Mouse (Mus musculus) gastrocnemius, postnatal 14 days (tissue): Measurements from ENCODE around the gene Flna. TPM values are rescaled to one million over a fixed set of nuclear protein-coding genes. Genes with fewer than 3 reads are reported as not detected.
"Not testable (repeated sequence)": the region's sequence is repeated elsewhere in the genome, so short reads cannot be mapped to it uniquely, and the experiment has no call there.

Source experiments
- DNase-seq: peaks from one replicate; pipeline ENCODE4 v3.0.0; 2021; ENCODE audit warnings: mixed read lengths
- intact Hi-C: fragments of 180-260 bp; cut with DNase I; formaldehyde crosslinking; loops from one replicate; pipeline ENCODE4 v1.15.1; 2025; ENCODE audit warnings: low total_unique reads
- total RNA-seq, 2 experiments: library from RNA; stranded (reverse); gene quantifications; 2 replicates each; pipeline ENCODE4 v1.2.3; 2021

The Flna gene
- total RNA-seq, 2 experiments from 2014 or later, result 78.1 to 92.7 TPM

DNA sequence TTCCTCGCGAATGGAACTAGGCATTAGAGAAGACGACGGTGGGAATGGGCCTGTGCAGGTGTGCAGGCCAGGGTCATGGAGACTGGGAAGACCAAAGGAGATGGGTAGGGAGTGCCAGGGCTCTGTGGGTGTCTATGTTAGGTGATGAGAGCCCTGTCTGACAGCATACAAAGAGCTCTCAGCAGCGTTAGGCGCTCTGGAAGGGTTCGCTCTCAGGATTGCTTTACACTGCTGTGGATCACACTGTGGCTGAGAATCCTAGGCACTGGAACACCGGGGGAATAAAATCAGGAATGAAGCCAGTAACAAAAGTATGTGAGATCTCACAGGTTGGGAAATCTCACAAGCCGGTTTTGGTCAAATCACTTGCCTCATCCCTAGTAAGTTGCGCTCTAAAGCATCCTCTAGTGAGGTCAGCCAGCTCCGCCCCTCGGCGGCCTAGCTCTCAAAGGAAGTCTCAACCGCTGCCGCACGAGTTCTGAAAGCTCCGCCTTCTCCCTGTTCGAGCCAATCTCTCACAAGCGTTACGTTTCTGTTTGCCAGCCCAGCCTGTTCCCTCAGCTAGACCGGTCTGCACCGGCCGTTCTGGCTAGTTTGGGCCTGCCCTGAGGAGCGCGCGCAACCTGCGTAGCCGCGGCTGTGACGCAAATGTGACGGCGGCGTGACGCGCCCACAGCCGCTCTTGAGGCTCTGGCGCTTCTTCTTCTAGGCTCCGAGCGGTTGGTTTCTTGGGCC, 4.7 kb upstream of the Flna start, which contains the start of gene Emd:
TSS of gene Emd (plus strand) at position 535 of the 735 bp plus-strand sequence.
- intact Hi-C loops, result loop anchor here (5.0 kb wide), 1 partner anchor 158 kb away; no protein-coding TSS in a partner anchor
- DNase-seq, result peak; percentile 84

DNA sequence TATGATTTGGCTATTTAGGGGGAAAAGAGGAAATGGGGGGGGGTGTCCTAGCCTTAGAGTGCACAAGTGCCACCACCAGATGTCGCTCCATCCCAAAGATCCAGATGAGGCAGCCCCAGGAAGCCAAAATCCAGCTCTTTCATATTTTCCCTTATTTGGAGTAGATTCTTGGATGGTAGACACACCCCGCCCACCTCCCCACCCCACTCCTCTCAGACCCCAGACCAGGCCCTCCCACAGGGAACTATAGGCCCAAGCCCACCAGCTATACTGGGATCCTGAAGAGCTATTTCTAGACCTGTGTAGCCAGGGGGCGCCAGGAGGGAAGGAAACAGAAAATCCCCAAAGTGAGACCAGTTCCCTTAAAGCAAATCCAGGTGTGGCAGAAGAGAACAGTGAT, 969 bp downstream of the Flna start:
- DNase-seq, result peak; percentile 53
- intact Hi-C loops, result no loop called here

DNA sequence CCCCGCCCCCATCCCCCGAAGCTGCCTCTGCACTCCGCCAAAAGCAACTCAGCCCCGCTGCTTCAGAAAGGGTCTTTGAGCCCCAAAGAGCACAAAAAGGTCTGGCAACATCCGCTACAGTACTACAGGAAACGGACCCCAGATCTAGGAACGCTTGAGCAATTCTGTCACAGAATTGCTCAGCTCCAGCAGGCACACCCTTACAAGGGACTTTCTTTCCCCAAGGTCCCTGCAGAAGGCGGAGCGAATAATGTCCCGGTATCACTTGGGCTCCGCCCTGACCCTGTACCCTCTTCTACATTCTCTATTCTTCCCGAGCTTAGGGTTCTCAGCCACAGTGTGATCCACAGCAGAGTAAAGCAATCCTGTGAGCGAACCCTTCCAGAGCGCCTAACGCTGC, 2.9 kb downstream of the Flna start:
- DNase-seq, result no peak
- intact Hi-C loops, result no loop called here

DNA sequence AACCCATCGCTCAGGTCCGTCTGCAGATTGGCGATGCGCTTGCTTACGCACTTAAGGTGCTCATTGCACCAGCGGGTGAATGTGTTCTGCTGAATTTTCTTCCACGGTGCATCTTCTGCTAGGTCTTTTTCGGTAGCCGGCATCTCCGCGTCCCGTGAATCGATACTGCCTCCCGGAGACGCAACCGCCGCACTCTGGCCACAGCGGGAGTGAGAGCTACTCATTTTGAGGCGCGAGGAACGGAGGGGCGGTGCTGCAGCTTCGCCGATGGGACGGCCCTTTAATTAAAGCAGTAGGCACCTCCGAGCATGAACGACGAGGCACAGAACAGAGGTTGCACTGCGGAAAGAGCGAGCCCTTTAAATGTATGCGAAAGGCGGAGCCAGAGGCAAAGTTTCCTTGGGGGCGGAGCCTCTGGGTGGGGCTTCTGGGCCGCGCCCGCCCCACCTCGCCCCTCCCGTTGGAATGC, 3.4 kb downstream of the Flna start:
- intact Hi-C loops, result no loop called here
- peak; percentile 83 for DNase-seq

DNA sequence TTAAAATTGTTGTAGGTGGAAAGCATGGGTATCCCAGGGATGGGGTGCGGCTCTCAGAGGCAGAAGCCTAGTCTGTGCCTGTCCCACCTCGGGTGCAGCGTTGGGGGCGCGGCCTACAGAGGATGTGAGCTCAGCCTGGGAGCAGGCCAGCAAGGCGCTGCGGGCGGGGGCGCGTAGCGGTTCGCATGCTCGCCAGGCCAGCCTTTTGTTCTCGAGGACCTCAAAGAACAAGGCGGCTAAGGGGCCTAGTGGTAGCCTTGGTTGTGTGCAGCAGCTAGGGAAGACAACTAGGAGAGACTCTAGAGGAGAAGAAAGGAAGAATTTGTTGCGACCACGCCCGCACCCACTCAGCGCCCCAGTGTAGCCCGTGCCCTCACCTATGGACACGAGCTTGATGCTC, 3.9 kb downstream of the Flna start:
- peak; percentile 86 for DNase-seq
- intact Hi-C loops, result no loop called here

DNA sequence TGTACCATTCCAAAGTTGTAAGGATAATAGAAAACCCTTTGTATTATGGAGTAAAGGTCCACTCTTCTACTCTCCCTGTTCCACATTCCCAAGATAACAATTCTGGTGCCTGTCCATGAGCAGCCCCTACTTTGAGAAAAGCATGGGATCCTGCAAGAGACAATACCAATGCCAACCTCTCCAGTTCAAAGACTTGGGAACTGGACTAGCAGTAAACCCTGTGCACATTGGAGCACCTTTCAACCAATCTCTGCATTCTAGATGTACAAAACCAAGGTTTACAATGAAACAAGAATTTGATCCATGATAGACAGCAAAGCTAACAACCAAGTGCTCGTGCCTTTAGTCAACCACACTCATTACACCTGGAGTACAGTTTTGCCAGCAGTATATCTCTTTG, 4.5 kb downstream of the Flna start:
- intact Hi-C loops, result no loop called here
- no peak for DNase-seq

DNA sequence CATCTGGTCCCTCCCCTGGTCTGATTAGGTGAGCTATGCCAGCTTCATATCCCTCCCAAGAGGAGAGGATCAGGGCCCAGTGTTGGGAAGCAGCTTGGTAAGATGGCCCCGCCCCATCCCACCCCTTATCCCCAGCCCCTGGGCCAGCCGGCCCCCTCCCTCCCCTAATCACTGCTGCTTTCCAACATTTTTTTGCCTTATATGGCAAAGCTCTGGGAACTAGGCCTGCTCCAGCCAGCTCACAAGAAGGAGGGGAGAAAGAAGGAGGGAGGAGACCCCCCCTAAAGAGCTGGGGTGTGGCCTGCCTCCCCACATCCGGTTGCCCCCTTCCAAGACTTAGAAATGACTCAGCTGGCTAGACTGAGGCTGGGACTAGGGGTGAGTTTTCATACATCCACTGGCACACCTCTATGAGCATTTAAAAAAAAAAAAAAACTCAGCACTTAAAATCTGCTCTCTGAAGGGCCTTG, 5.0 kb downstream of the Flna start:
- DNase-seq, result peak; percentile 57
- intact Hi-C loops, result no loop called here

DNA sequence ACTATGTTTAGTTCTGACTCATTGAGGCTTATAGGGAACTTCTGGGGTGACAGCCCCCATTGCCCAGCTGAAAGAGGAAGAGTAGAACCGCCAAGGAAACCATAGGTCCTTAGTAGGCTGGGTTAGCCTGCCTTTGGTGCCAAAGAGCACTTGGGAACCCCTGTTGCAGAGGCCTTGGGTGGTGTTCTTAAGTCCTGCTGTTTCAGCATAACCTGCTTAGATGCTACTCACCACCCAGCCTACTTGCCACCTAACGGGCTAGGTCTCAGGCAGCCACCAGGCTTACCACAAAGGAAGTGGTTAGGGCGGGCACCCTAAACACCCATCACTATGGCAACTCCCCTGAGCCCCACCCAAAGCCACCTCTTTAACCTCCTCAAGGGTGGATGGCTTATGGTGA, 5.8 kb downstream of the Flna start:
- intact Hi-C loops, result no loop called here
- no peak for DNase-seq

DNA sequence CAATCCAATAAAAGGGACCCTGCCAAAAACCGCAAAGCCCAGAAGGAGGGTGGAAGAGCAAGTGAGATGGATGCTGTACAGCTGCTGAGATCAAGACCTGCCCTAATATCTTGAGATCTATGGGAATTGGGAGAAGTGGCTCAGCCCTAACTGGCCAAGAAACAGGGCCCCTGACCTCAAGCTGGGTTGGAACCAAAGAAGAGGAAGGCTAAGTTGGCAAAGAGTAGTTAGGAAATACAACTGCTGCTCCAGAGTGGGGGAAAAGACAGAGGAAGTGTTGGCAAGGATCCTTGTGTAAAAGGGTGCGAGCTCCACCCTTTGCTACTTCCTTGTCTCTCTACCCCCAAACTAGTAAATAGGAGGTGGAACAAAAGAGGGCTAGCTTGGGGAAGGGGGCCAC, 6.2 kb downstream of the Flna start:
- no peak for DNase-seq
- intact Hi-C loops, result no loop called here

DNA sequence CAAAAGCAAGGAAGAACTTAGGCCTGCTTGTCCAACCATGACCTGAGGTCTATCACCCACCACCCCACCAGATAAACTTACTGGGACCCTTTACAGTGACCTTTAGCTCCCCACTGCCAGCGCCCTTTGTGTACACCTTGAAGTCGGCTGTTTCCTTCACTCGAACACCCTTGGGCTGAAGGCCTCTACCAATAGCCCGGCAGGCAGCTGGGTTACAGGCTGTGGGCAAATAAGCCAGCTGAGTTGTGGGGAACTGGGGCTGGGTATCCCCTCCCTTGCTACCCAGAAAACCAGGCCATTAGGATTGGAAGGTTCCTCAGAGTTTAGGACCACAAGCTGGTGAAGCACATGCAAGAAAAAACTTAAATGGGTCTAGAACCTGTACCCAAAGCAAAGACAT, 9.3 kb downstream of the Flna start:
- no peak for DNase-seq
- intact Hi-C loops, result no loop called here

DNA sequence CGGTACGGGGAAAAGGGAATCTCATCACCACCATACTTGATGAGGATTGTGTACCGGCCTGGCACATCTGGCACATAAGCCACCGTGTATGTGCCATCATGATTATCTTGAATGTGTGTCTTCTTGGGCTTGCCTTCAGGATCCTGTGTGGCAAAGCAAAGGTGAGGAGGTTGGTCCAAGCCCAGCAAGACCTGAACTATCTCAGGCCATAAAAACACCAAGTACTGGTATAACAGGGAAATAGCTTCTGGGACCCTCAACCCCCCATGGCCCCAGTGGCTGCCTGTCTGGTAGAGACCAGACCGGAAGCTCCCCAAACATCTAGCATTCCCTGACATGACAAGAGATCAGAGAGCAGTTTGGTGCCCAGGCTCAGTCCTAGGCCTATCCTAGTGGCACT, 16.4 kb downstream of the Flna start:
- DNase-seq, result no peak
- intact Hi-C loops, result no loop called here

DNA sequence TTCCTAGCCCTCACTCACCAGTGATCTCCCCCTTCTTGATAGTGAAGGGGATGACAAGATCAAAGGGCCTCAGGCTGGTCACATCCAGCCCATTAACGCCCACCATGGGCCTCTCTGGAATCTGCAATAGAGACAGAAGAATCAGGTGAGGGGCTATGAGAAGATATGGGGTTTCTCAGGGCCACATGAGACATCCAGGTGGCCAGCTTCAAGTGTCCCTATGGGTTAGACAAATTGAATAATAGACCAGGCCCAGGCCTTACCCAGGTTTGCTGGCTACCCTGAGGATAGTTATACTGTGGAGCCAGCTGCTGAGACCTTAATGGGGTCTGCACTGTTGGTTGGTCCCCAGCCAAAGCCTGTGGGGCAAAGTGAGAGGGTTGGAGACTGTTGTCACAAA, 19.6 kb downstream of the Flna start:
- no peak for DNase-seq
- intact Hi-C loops, result no loop called here

DNA sequence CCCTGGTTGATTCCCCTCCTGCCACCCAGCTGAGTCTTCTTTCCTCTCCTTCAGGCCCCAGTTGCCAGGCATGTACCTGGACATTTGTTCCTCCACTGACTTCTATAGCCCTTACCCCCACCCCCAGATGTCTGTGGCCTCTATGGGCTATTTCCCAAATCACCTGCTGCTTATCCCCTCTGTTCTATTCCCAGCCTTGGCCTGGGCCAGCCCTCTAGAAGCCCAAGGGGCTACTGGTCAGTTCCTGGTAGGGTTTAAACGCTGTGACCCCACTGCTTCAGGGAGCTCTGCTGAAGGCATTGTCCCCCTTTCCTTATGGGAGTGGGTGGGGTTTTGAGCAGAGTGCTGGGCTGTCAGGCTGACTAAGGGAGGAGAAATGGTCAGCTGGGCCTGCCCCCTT, 29.5 kb downstream of the Flna start:
- DNase-seq, intact Hi-C loops: not testable (repeated sequence)

DNA sequence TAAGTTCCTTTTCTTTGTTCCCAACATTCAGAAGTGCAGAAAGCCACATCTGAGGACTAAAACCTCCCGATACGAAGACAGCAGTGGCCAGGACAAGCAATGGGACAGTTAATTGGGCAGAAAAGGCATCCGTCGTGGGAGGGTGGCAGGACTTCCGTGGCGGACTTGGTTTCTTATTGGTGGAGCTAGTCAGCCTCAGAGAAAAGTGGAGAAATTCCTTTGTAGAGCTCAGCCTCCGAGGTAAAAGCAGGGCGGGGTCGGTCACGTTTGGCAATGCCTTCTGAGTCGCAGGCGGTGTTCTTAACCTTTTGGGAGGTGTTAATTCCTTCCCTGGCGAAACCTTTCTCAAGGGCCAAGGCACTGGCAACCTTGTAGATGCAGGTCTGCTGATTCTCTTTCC, 30.2 kb downstream of the Flna start:
- intact Hi-C loops, result no loop called here
- no peak for DNase-seq

DNA sequence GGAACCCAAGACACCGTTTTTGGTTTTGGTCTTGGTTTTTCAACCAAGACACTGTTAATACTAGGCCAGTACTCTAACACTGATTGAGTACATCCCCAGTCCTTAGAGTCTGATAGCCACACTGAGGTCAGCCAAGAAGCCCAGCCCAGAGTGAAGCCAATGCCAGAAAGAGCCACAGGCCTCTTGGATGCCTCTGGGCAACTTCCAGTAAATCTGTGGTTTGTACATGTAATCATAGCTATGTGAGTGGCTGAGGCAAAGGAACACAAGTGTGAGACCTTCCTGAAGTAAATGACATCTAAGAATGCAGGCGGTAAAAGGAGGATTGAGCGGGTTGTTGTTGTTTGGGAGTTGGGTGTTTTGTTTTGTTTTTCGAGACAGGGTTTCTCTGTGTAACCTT, 31.1 kb downstream of the Flna start:
- intact Hi-C loops, result no loop called here

DNA sequence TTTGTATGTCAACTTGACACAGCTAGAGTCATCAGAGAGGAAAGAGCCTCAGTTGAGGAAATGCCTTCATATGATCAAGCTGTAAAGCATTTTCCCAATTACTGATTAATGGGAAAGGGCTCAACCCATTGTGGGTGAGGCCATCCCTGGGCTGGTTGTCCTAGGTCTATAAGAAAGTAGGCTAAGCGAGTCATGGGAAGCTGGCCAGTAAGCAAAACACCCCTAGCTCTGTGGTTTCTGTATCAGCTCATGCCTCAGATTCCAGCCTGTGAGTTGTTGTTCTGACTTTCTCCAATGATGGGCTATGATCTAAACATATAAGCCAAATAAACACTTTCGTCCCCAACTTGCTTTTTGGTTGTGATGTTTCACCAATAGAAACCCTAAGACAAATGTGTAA, 46.1 kb downstream of the Flna start:
- intact Hi-C loops, result no loop called here
- no peak for DNase-seq

More for the DNA sequence above, 31.1 kb downstream of the Flna start:
- DNase-seq, result no peak

DNA sequence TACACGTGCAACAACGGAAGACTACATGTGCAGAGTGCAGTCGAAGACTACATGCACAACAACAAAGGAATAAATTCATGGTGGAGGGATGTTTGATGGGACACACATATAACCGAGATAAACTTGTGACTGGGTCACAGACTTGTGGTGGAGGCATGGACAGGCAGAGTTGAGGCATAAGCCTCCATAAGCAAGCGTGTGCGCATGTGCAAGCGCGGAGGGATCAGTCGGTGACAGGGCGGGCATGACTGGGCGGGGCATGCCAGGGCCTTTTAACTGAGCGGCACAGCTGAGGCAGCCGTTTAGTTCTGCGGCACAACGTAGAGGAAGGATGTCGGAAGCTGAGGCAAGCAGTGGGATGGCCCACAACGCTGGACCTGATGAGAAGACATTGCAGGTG, 72.7 kb downstream of the Flna start, which contains the start of gene Tktl1:
TSS of gene Tktl1 (plus strand) at position 301 of the 400 bp plus-strand sequence.
- intact Hi-C loops, result no loop called here

More for the DNA sequence above, 72.7 kb downstream of the Flna start, which contains the start of gene Tktl1:
- DNase-seq, result no peak
